Mouse (Mus musculus) liver, postnatal 0 days (tissue): ENCODE measurements around the gene Bglap.

Experiments used
- CTCF ChIP-seq: sonication (generic); IDR thresholded peaks from 2 replicates; pipeline ENCODE4 v1.5.1; 2016; ENCODE audit warnings: antibody characterized with exemption, low read depth
- EP300 ChIP-seq: IDR thresholded peaks from 2 replicates; pipeline ENCODE4 v1.6.1; 2016; ENCODE audit warnings: antibody characterized with exemption, low read depth, mild to moderate bottlenecking

- no peak for TF ChIP-seq CTCF
- TF ChIP-seq EP300, result peak; percentile 80
These were observed 20.6 kb downstream of the Bglap start for GRCm38 (mm10) chr3:88363700-88364099.
